Mouse (Mus musculus): Measurements from ENCODE around the gene Papola. TPM values are rescaled to one million over a fixed set of nuclear protein-coding genes. Genes with fewer than 3 reads are reported as not detected.
A peak's percentile ranks its signal among the peaks of the same experiment; 100 is the strongest.

Papola gene
- polyA plus RNA-seq, 1 experiment: 52.7 TPM

- H3K4me3 ChIP-seq (ENCODE audit: extremely low read depth, insufficient read depth, insufficient read length): no peak overlapping the region
- H3K4me1 ChIP-seq (ENCODE audit: control insufficient read depth, insufficient read depth, insufficient read length): no peaks in the 10 kb centered on the region
- no peak for DNase-seq (ENCODE audit: low read depth in 1 of 2, low spot score in 2 of 2)
- TF ChIP-seq CTCF (IDR thresholded peaks at IDR 0.05; ENCODE audit: extremely low read depth, insufficient read depth, insufficient read length, insufficient replicate concordance) (no peak), POLR2A (IDR thresholded peaks at IDR 0.05; ENCODE audit: low read depth, low read length) (no peak)
- H3K27ac ChIP-seq (ENCODE audit: insufficient read depth, low read length): no peak overlapping the region
- 92% methylated on average over 10 of the region's 10 CpGs for WGBS
- no peaks in the 10 kb centered on the region for H3K36me3 ChIP-seq (ENCODE audit: control insufficient read depth, insufficient read depth, low read length)
- H3K27me3 ChIP-seq (ENCODE audit: control insufficient read depth, insufficient read depth, low read length): no peaks in the 10 kb centered on the region
These were observed 30.7 kb upstream of the Papola start for GRCm38 (mm10) chr12:105753813-105754212.

GRCm38 (mm10) chr12:105757816-105758497, 26.5 kb upstream of the Papola start:
- TF ChIP-seq POLR2A (IDR thresholded peaks at IDR 0.05; ENCODE audit: low read depth, low read length) (no peak), CTCF (IDR thresholded peaks at IDR 0.05; ENCODE audit: extremely low read depth, insufficient read depth, insufficient read length, insufficient replicate concordance) (no peak)
- 78% methylated on average over 15 of the region's 15 CpGs for WGBS
- no peak for DNase-seq (ENCODE audit: low read depth in 1 of 2, low spot score in 2 of 2)

GRCm38 (mm10) chr12:105758911-105759310, 25.6 kb upstream of the Papola start:
- Histone ChIP-seq H3K4me1 (ENCODE audit: control insufficient read depth, insufficient read depth, insufficient read length) (no peaks in the 10 kb centered on the region), H3K4me3 (ENCODE audit: extremely low read depth, insufficient read depth, insufficient read length) (no peak overlapping the region), H3K36me3 (ENCODE audit: control insufficient read depth, insufficient read depth, low read length) (no peaks in the 10 kb centered on the region), H3K27me3 (ENCODE audit: control insufficient read depth, insufficient read depth, low read length) (no peaks in the 10 kb centered on the region), H3K27ac (ENCODE audit: insufficient read depth, low read length) (no peak overlapping the region)
- no peak for DNase-seq (ENCODE audit: low read depth in 1 of 2, low spot score in 2 of 2)
- TF ChIP-seq POLR2A (IDR thresholded peaks at IDR 0.05; ENCODE audit: low read depth, low read length) (no peak), CTCF (IDR thresholded peaks at IDR 0.05; ENCODE audit: extremely low read depth, insufficient read depth, insufficient read length, insufficient replicate concordance) (no peak)
- WGBS: 88% methylated on average over 2 of the region's 2 CpGs

More at GRCm38 (mm10) chr12:105757816-105758497, 26.5 kb upstream of the Papola start:
- no peaks in the 10 kb centered on the region for H3K27me3 ChIP-seq (ENCODE audit: control insufficient read depth, insufficient read depth, low read length)
- H3K4me1 ChIP-seq (ENCODE audit: control insufficient read depth, insufficient read depth, insufficient read length): no peaks in the 10 kb centered on the region
- no peaks in the 10 kb centered on the region for H3K36me3 ChIP-seq (ENCODE audit: control insufficient read depth, insufficient read depth, low read length)
- H3K4me3 ChIP-seq (ENCODE audit: extremely low read depth, insufficient read depth, insufficient read length): no peak overlapping the region
- no peak overlapping the region for H3K27ac ChIP-seq (ENCODE audit: insufficient read depth, low read length)

GRCm38 (mm10) chr12:105759849-105760478, 24.5 kb upstream of the Papola start:
- TF ChIP-seq CTCF (IDR thresholded peaks at IDR 0.05; ENCODE audit: extremely low read depth, insufficient read depth, insufficient read length, insufficient replicate concordance) (no peak), POLR2A (IDR thresholded peaks at IDR 0.05; ENCODE audit: low read depth, low read length) (no peak)
- no peaks in the 10 kb centered on the region for H3K4me1 ChIP-seq (ENCODE audit: control insufficient read depth, insufficient read depth, insufficient read length)
- no peak for DNase-seq (ENCODE audit: low read depth in 1 of 2, low spot score in 2 of 2)
- 40% methylated on average over 10 of the region's 10 CpGs for WGBS
- no peaks in the 10 kb centered on the region for H3K27me3 ChIP-seq (ENCODE audit: control insufficient read depth, insufficient read depth, low read length)
- no peak overlapping the region for H3K4me3 ChIP-seq (ENCODE audit: extremely low read depth, insufficient read depth, insufficient read length)
- H3K27ac ChIP-seq (ENCODE audit: insufficient read depth, low read length): no peak overlapping the region
- no peaks in the 10 kb centered on the region for H3K36me3 ChIP-seq (ENCODE audit: control insufficient read depth, insufficient read depth, low read length)

- H3K27ac ChIP-seq (ENCODE audit: insufficient read depth, low read length): no peak overlapping the region
- H3K4me3 ChIP-seq (ENCODE audit: extremely low read depth, insufficient read depth, insufficient read length): no peak overlapping the region
- no peaks in the 10 kb centered on the region for H3K27me3 ChIP-seq (ENCODE audit: control insufficient read depth, insufficient read depth, low read length)
- 24% methylated on average over 11 of the region's 11 CpGs for WGBS
- no peaks in the 10 kb centered on the region for H3K4me1 ChIP-seq (ENCODE audit: control insufficient read depth, insufficient read depth, insufficient read length)
- no peaks in the 10 kb centered on the region for H3K36me3 ChIP-seq (ENCODE audit: control insufficient read depth, insufficient read depth, low read length)
- TF ChIP-seq CTCF (IDR thresholded peaks at IDR 0.05; ENCODE audit: extremely low read depth, insufficient read depth, insufficient read length, insufficient replicate concordance) (no peak), POLR2A (IDR thresholded peaks at IDR 0.05; ENCODE audit: low read depth, low read length) (no peak)
- DNase-seq (ENCODE audit: low read depth in 1 of 2, low spot score in 2 of 2): peak in 1 of 2 experiments; percentile 30
These were observed 23.3 kb upstream of the Papola start for GRCm38 (mm10) chr12:105761171-105761570.

GRCm38 (mm10) chr12:105761629-105762028, 22.9 kb upstream of the Papola start:
- Histone ChIP-seq H3K4me3 (ENCODE audit: extremely low read depth, insufficient read depth, insufficient read length) (no peak overlapping the region), H3K4me1 (ENCODE audit: control insufficient read depth, insufficient read depth, insufficient read length) (no peaks in the 10 kb centered on the region), H3K36me3 (ENCODE audit: control insufficient read depth, insufficient read depth, low read length) (no peaks in the 10 kb centered on the region), H3K27ac (ENCODE audit: insufficient read depth, low read length) (no peak overlapping the region), H3K27me3 (ENCODE audit: control insufficient read depth, insufficient read depth, low read length) (no peaks in the 10 kb centered on the region)
- 72% methylated on average over 3 of the region's 3 CpGs for WGBS
- no peak for DNase-seq (ENCODE audit: low read depth in 1 of 2, low spot score in 2 of 2)
- TF ChIP-seq CTCF (IDR thresholded peaks at IDR 0.05; ENCODE audit: extremely low read depth, insufficient read depth, insufficient read length, insufficient replicate concordance) (no peak), POLR2A (IDR thresholded peaks at IDR 0.05; ENCODE audit: low read depth, low read length) (no peak)

- Histone ChIP-seq H3K36me3 (ENCODE audit: control insufficient read depth, insufficient read depth, low read length) (no peaks in the 10 kb centered on the region), H3K27ac (ENCODE audit: insufficient read depth, low read length) (no peak overlapping the region), H3K27me3 (ENCODE audit: control insufficient read depth, insufficient read depth, low read length) (no peaks in the 10 kb centered on the region), H3K4me1 (ENCODE audit: control insufficient read depth, insufficient read depth, insufficient read length) (no peaks in the 10 kb centered on the region), H3K4me3 (ENCODE audit: extremely low read depth, insufficient read depth, insufficient read length) (no peak overlapping the region)
- DNase-seq (ENCODE audit: low read depth in 1 of 2, low spot score in 2 of 2): no peak
- WGBS: 49% methylated on average over 10 of the region's 10 CpGs
- TF ChIP-seq CTCF (IDR thresholded peaks at IDR 0.05; ENCODE audit: extremely low read depth, insufficient read depth, insufficient read length, insufficient replicate concordance) (no peak), POLR2A (IDR thresholded peaks at IDR 0.05; ENCODE audit: low read depth, low read length) (no peak)
These were observed 14.8 kb upstream of the Papola start for GRCm38 (mm10) chr12:105769700-105770099.
